Mouse (Mus musculus): Measurements from ENCODE around the gene Olfr62. TPM values are rescaled to one million over a fixed set of nuclear protein-coding genes. Genes with fewer than 3 reads are reported as not detected.

Olfr62 gene
- total RNA-seq (2014; rRNA removed) = not detected in 2 replicates
- polyA plus RNA-seq (2015; fragmentation: Nextera tagmentation; extraction: Ambion mirVana) = not detected in 2 replicates

- ATAC-seq (no peak), DNase-seq (no peak)
- no peak within 1 kb of the TSS for H3K27ac ChIP-seq (ENCODE audit: low read depth, low read length)
- H3K9me3 ChIP-seq (ENCODE audit: low read length) = no peaks in the 10 kb centered on the region
- no peak within 1 kb of the TSS for H3K9ac ChIP-seq
- no peak within 1 kb of the TSS for H3K4me3 ChIP-seq (ENCODE audit: low read depth, low read length)
- no peaks in the 10 kb centered on the region for H3K27me3 ChIP-seq (ENCODE audit: insufficient read depth, low read length)
- H3K4me2 ChIP-seq (ENCODE audit: low read depth) = no peak within 1 kb of the TSS
- H3K36me3 ChIP-seq (ENCODE audit: insufficient read depth) = no peaks in the 10 kb centered on the region
- no peaks in the 10 kb centered on the region for H3K4me1 ChIP-seq (ENCODE audit: insufficient read depth)
- no peak for TF ChIP-seq CTCF (IDR thresholded peaks at IDR 0.05; ENCODE audit: low read depth)
Measured at GRCm38 (mm10) chr4:118658652-118659051, at the start of gene Olfr62. Gene Olfr62, plus strand, starts transcription at chr4:118658952.

GRCm38 (mm10) chr4:118609836-118610235, 48.9 kb upstream of the Olfr62 start:
- no peaks in the 10 kb centered on the region for H3K9me3 ChIP-seq (ENCODE audit: low read length)
- H3K4me2 ChIP-seq (ENCODE audit: low read depth) = no peak overlapping the region
- TF ChIP-seq CTCF (IDR thresholded peaks at IDR 0.05; ENCODE audit: low read depth) = no peak
- H3K4me1 ChIP-seq (ENCODE audit: insufficient read depth) = no peaks in the 10 kb centered on the region
- 81% methylated on average over 3 of the region's 3 CpGs for WGBS
- no peak overlapping the region for H3K4me3 ChIP-seq (ENCODE audit: low read depth, low read length)
- H3K9ac ChIP-seq = no peak overlapping the region
- no peaks in the 10 kb centered on the region for H3K36me3 ChIP-seq (ENCODE audit: insufficient read depth)
- DNase-seq (no peak), ATAC-seq (no peak)
- no peak overlapping the region for H3K27ac ChIP-seq (ENCODE audit: low read depth, low read length)
- H3K27me3 ChIP-seq (ENCODE audit: insufficient read depth, low read length) = no peaks in the 10 kb centered on the region

DNA sequence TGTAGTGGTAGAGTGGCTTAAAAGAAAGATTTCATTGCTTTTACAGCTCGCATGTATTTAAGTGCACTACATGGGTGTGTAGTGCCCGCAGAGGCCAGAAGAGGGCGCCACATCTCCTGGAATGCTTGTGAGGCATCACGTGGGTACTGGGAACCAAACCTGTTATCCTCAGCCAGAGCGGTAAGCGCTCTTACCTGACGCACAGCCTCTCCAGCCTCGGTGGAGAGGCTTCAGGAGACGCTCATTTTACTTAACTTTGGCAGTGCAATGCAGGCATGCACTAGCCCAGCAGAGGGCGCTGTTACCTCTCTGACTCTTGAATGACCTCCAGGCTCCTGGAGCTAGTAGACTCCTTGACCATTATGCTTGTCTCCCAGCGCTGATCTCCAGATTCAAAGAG, 46.1 kb upstream of the Olfr62 start:
- Histone ChIP-seq H3K9me3 (ENCODE audit: low read length) (peaks cover 6% of the 10 kb centered on the region; the same call in 1 of the 2 replicates), H3K27ac (ENCODE audit: low read depth, low read length) (no peak overlapping the region), H3K9ac (no peak overlapping the region), H3K4me2 (ENCODE audit: low read depth) (no peak overlapping the region), H3K4me1 (ENCODE audit: insufficient read depth) (no peaks in the 10 kb centered on the region), H3K36me3 (ENCODE audit: insufficient read depth) (no peaks in the 10 kb centered on the region), H3K27me3 (ENCODE audit: insufficient read depth, low read length) (no peaks in the 10 kb centered on the region), H3K4me3 (ENCODE audit: low read depth, low read length) (no peak overlapping the region)
- ATAC-seq = no peak
- no peak for DNase-seq
- TF ChIP-seq CTCF (IDR thresholded peaks at IDR 0.05; ENCODE audit: low read depth) = peak; percentile 51
- 24% methylated on average over 11 of the region's 11 CpGs for WGBS

DNA sequence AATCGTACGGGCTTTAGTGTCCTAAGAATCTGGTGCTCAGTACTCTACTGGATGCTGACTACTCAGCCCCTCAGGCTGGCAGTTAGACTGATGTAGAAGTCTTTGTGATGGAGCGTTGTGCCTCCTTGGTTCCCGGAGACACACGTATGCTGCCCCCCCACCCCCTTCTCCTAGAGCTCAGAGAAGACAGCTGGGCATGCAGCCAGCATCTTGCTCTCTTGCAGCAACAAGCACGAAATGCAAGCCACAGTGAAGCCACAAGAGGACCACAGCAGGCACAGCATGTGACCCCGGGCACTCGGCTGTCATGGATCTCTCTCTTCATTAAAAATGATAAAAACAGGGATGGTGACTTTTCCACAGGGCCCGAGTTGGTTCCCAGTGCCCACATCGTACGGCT, 43.3 kb upstream of the Olfr62 start:
- ATAC-seq (no peak), DNase-seq (no peak)
- Histone ChIP-seq H3K4me3 (ENCODE audit: low read depth, low read length) (no peak overlapping the region), H3K27me3 (ENCODE audit: insufficient read depth, low read length) (no peaks in the 10 kb centered on the region), H3K27ac (ENCODE audit: low read depth, low read length) (no peak overlapping the region), H3K4me2 (ENCODE audit: low read depth) (no peak overlapping the region), H3K4me1 (ENCODE audit: insufficient read depth) (no peaks in the 10 kb centered on the region), H3K36me3 (ENCODE audit: insufficient read depth) (no peaks in the 10 kb centered on the region), H3K9me3 (ENCODE audit: low read length) (peaks cover 6% of the 10 kb centered on the region; the same call in 1 of the 2 replicates), H3K9ac (no peak overlapping the region)
- 75% methylated on average over 11 of the region's 11 CpGs for WGBS
- no peak for TF ChIP-seq CTCF (IDR thresholded peaks at IDR 0.05; ENCODE audit: low read depth)

- Histone ChIP-seq H3K27ac (ENCODE audit: low read depth, low read length) (peak within 1 kb of the TSS; percentile 66), H3K4me3 (ENCODE audit: low read depth, low read length) (peak within 1 kb of the TSS; percentile 77), H3K9me3 (ENCODE audit: low read length) (peaks cover 6% of the 10 kb centered on the region; the same call in 1 of the 2 replicates), H3K4me2 (ENCODE audit: low read depth) (peak within 1 kb of the TSS; percentile 72), H3K9ac (peak within 1 kb of the TSS; percentile 66), H3K4me1 (ENCODE audit: insufficient read depth) (no peaks in the 10 kb centered on the region; the same call in 1 of the 2 replicates), H3K36me3 (ENCODE audit: insufficient read depth) (peaks cover 24% of the 10 kb centered on the region), H3K27me3 (ENCODE audit: insufficient read depth, low read length) (no peaks in the 10 kb centered on the region)
- ATAC-seq = peak; percentile 98
- no peak for TF ChIP-seq CTCF (IDR thresholded peaks at IDR 0.05; ENCODE audit: low read depth)
- DNase-seq = peak; percentile 96
- WGBS = 3% methylated on average over 33 of the region's 41 CpGs
Measured at GRCm38 (mm10) chr4:118620279-118620966, 38.3 kb upstream of the Olfr62 start, which contains the start of the genes Cfap57 and Ebna1bp2. Gene Cfap57, minus strand, starts transcription at chr4:118620777. Gene Ebna1bp2, plus strand, starts transcription at chr4:118620799.

DNA sequence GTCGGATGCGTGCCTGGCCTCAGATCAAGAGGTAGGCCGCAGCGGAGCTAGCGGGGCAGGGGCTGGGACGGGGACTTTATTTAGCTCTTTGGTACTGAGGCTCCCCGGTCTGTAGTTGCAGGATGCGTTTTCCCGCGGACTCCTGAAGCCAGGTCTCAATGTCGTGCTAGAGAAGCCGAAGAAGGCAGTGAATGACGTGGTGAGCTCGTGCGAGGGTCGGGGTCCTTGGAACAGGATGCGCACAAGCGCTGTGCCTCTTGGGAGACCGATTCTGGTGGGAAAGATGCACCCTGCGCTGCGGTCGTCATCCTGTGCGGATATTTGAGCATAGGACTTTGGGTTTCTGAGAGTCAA, 37.8 kb upstream of the Olfr62 start:
- peak overlapping the region; percentile 72 for H3K4me2 ChIP-seq (ENCODE audit: low read depth)
- H3K9me3 ChIP-seq (ENCODE audit: low read length) = peaks cover 6% of the 10 kb centered on the region; the same call in 1 of the 2 replicates
- H3K27ac ChIP-seq (ENCODE audit: low read depth, low read length) = peak overlapping the region; percentile 66
- no peak for TF ChIP-seq CTCF (IDR thresholded peaks at IDR 0.05; ENCODE audit: low read depth)
- peak overlapping the region; percentile 77 for H3K4me3 ChIP-seq (ENCODE audit: low read depth, low read length)
- H3K9ac ChIP-seq = peak overlapping the region; percentile 66
- peaks cover 29% of the 10 kb centered on the region for H3K36me3 ChIP-seq (ENCODE audit: insufficient read depth)
- peak; percentile 64 for ATAC-seq
- under 1% methylated on average over 23 of the region's 23 CpGs for WGBS
- no peaks in the 10 kb centered on the region for H3K27me3 ChIP-seq (ENCODE audit: insufficient read depth, low read length)
- no peak for DNase-seq
- H3K4me1 ChIP-seq (ENCODE audit: insufficient read depth) = no peaks in the 10 kb centered on the region; the same call in 1 of the 2 replicates

- peak overlapping the region; percentile 72 for H3K4me2 ChIP-seq (ENCODE audit: low read depth)
- no peak for TF ChIP-seq CTCF (IDR thresholded peaks at IDR 0.05; ENCODE audit: low read depth)
- no peak overlapping the region for H3K27ac ChIP-seq (ENCODE audit: low read depth, low read length)
- no peaks in the 10 kb centered on the region; the same call in 1 of the 2 replicates for H3K4me1 ChIP-seq (ENCODE audit: insufficient read depth)
- peaks cover 37% of the 10 kb centered on the region for H3K36me3 ChIP-seq (ENCODE audit: insufficient read depth)
- DNase-seq (no peak), ATAC-seq (no peak)
- H3K9ac ChIP-seq = peak overlapping the region; percentile 66
- peaks cover 6% of the 10 kb centered on the region; the same call in 1 of the 2 replicates for H3K9me3 ChIP-seq (ENCODE audit: low read length)
- 90% methylated on average over 9 of the region's 9 CpGs for WGBS
- no peaks in the 10 kb centered on the region for H3K27me3 ChIP-seq (ENCODE audit: insufficient read depth, low read length)
- peak overlapping the region; percentile 77 for H3K4me3 ChIP-seq (ENCODE audit: low read depth, low read length)
Measured at GRCm38 (mm10) chr4:118621781-118622180, 37.0 kb upstream of the Olfr62 start.
